Mouse (Mus musculus): ENCODE results near the gene Txn1.

Txn1 gene

DNA sequence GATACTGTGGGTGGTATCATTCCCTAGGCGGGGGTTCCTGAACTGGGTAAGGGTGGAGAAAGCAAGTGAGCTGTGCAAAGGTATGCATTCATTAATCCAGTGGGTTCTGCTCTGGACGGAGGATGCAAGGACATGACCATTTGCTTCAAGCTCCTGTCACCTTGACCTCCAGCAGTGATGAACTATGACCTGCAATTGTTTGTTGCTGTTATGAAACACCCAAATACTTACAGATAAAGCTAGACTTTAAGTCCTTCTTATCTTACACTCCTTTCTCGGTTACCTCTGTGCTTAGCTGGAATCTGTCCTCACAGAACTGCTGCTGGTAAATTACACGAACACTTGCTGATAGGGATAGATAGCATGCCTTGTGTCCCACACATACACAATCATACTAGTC is 15.6 kb downstream of the Txn1 start:
- DNase-seq (ENCODE audit: low spot score) = no peak

GRCm38 (mm10) chr4:57937292-57937691 is 18.9 kb downstream of the Txn1 start:
- DNase-seq (ENCODE audit: low spot score) = no peak

- DNase-seq (ENCODE audit: low spot score) = no peak
Observed at GRCm38 (mm10) chr4:57934181-57934580, 22.0 kb downstream of the Txn1 start.

GRCm38 (mm10) chr4:57930559-57931170 is 25.5 kb downstream of the Txn1 start:
- no peak for DNase-seq (ENCODE audit: low spot score)

- DNase-seq (ENCODE audit: low spot score) = no peak
Observed at GRCm38 (mm10) chr4:57927464-57928205, 28.6 kb downstream of the Txn1 start.

GRCm38 (mm10) chr4:57924556-57925071 is 31.6 kb downstream of the Txn1 start:
- no peak for DNase-seq (ENCODE audit: low spot score)

GRCm38 (mm10) chr4:57922171-57922570 is 34.0 kb downstream of the Txn1 start:
- no peak for DNase-seq (ENCODE audit: low spot score)

GRCm38 (mm10) chr4:57920522-57920921 is 35.7 kb downstream of the Txn1 start:
- DNase-seq (ENCODE audit: low spot score) = no peak

DNA sequence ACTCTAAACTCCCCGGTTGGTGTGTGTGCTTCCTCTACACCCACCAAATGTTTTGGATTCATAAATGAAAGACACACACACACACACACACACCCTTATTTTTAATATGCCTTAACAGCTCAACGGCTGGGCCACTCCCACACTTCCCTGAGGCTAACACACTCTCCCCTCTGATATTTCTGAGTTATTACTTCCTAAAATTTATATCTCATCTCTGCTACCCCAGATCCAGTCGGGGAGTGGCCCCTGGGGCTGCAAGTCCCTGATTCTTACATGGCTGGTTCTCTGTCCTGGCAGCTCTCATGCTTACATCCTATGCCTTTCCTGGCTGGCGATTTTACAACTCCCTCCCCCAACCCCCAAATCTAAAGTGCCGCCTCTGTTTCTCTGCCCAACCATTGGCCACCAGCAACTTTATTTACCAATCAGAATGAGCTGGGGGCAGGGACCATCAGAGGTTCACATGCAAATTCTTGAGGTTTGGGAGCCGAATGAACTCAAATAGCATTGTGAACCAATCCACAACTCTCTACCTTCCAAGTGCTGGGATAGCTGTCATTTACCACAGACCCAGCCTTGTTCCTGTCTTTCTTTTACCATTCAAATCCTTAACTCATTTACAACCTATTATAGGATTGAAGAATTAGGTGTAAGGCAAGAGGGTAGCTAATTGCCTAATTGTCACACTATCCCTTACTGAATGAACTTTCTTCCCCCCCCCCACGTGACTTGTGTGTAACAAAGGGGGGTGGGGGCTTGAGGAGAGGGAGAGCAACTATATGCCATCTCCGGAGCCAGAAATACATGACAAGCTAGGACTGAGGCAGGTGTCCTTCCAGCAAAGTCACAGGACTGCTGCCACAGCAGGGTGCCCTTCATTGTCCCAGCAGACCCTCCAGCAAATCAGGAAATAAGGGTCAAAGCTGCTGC is 36.5 kb downstream of the Txn1 start:
- no peak for DNase-seq (ENCODE audit: low spot score)

DNA sequence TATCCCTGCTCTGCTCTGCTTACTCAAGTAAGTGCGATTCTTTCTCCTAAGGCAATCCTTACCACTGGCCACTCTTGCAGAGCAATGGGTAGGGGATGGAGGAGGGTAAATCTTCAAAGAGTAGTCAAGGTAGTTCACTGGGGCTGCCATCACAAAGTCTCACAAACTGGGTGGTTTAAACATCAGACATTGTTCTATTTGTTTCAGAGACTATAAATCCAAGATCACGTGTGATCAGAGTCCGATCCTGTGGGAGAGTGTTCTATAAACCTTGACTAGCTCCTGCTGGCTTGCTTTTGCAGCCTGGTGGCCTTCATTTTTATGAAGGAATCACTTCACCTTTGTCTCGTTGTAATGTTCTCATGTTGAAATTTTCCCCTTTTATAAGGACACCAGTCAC is 39.5 kb downstream of the Txn1 start:
- no peak for DNase-seq (ENCODE audit: low spot score)

DNA sequence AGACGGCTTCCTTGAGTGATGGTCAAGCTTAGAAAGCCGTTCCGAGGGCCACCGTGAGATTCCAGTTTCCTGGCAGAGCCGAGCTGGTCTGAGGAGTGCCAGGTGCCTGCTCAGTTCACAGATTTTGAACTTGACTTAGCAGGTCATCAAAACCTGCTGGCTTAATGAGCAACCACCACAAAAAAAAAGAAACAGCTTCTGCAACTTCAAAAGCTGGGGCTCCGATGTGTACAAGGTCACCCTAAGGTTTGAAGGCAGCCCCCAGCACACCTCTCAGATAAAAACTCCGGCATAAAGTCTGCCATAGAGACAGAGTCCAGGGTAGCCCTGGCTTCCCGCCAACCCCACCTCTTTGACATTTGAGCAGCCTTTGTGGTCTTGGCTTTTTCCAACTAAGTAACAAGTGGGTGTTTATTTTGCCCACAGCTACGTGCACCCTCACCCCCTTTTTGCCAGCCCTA is 40.0 kb downstream of the Txn1 start, which contains the start of gene D630039A03Rik:
Gene D630039A03Rik, minus strand, starts transcription at position 97 of the 461 bp plus-strand sequence.
- peak; percentile 32 for DNase-seq (ENCODE audit: low spot score)

- DNase-seq (ENCODE audit: low spot score) = peak; percentile 35
Observed at GRCm38 (mm10) chr4:57915216-57915965, 40.8 kb downstream of the Txn1 start.

DNA sequence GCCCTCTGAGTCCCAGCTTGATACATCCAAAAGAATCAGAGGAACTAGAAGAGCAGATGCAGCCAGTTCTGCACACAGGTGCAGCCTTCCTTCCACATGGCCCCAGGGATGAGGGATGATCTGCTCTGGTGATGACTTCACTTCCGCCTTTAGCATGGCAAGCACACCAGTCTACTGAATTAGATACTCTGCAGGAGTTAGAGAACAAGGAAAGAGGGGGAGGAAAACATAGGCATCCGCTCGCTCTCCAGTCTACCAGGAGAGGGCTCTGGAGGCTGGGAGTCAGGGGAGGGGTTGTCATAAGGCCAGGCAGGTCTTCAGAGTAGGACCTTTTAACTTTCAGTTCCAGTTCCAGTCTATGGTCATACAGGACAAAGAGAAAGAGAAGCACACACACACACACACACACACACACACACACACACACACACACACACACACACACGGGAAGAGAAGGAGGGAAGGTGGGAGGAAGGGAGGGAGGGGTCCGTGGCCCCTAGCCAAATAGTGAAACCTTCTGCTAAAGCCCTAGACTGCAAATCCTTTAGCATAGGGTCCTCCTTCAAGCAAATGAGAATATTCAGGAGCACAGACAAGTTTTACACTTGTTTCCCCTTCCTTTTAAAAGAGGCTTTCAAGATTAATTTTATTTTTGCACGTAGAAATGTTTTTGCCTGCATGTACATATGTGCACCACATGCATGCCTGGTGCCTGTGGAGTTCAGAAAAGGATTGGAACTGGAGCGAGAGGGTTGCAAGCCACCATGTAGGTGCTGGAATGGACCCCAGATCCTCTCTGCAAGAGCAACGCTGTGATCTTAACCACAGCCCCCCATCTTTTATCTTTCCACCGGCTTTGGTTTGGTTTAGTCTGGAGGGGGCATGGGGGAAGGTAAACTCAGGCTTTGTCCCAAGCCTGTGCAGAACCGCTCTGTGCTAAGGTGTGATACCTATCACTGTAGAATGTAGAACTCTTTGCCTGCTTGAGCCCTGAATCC is 41.7 kb downstream of the Txn1 start:
- no peak for DNase-seq (ENCODE audit: low spot score)

- no peak for DNase-seq (ENCODE audit: low spot score)
Observed at GRCm38 (mm10) chr4:57913021-57913420, 43.2 kb downstream of the Txn1 start.

- DNase-seq (ENCODE audit: low spot score) = no peak
Observed at GRCm38 (mm10) chr4:57908860-57909259, 47.4 kb downstream of the Txn1 start.

DNA sequence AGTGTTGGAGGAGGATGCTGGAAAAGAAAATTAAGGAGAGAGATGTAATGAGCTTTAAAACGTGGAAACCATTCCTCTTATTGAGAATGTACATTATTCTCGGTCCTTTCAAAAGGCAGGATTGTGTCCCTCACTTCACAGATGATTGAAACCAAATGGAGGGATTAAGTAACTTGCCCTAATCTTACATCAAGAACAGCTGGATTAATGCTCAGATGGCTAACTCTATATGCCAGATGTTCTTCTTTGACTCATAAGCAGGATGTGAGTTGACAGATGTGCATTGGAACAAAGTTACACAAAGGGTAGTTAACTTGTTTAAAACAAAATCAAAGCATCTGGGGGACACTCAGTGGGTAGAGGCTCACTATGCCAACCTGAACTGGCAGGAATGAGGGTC is 49.5 kb downstream of the Txn1 start:
- no peak for DNase-seq (ENCODE audit: low spot score)

GRCm38 (mm10) chr4:57904638-57905037 is 51.6 kb downstream of the Txn1 start:
- DNase-seq (ENCODE audit: low spot score) = no peak

GRCm38 (mm10) chr4:57904211-57904610 is 52.0 kb downstream of the Txn1 start:
- no peak for DNase-seq (ENCODE audit: low spot score)

DNA sequence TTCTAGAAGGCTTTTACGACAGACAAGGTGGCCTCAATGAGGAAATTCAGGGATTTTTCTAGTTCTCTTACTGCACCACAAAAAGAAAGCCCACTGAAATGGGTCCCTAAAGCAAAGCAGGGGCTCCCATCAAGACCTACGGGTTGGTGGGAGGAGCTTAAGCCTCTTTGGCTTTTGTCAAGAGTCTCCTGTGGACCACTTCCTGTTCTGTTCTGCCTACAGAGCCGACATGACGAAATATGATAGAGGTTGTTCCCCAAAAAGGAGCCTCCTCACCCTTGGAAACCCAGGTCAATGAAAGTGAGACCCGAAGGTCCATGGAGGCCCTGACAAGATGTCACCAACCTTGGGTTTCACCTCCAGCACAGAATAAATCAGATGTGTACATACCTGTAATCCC is 53.6 kb downstream of the Txn1 start:
- no peak for DNase-seq (ENCODE audit: low spot score)

DNA sequence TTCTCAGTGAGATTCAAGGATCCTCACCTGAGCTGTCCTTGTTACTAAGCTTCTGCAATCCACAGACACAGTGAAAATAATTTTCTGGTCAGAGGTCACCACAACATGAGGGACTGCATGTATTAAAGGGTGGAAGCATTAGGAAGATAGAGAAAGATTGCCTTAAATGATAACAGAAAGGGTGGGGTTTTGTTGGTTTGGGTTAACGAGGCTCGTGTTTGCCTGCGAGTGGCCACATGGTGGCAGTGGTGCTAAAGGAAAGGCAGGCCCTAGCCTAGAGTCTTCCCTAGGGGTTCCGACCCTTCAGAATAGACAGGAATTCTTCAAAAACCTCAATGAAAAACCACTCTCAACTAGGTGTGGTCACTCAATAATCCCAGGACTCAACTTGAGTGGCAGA is 55.0 kb downstream of the Txn1 start:
- no peak for DNase-seq (ENCODE audit: low spot score)
